Mouse (Mus musculus) MEL (cell line): ENCODE measurements around the gene Rab3c. TPM values are rescaled to one million over a fixed set of nuclear protein-coding genes. Genes with fewer than 3 reads are reported as not detected.

Source experiments
- DNase-seq: peaks from one replicate; pipeline ENCODE4 v3.0.0; 2011; ENCODE audit warnings: low read depth, low spot score
- H3K27ac ChIP-seq: 2 replicates; pipeline ENCODE4 v1.5.1; 2012; ENCODE audit warnings: low read depth, mild to moderate bottlenecking, control low read depth, low read length, moderate library complexity; ENCODE audit not compliant: control insufficient read depth
- H3K27me3 ChIP-seq, 2 experiments: fragments of 150-350 bp in 1 of 2; sonication (generic) in 1 of 2; 2 replicates each; pipeline ENCODE4 v1.6.1; 2012; ENCODE audit warnings: low read length in 2 of 2, mild to moderate bottlenecking in 2 of 2, improper control_type of control experiment in 1 of 2, moderate library complexity in 1 of 2; ENCODE audit not compliant: insufficient read depth in 2 of 2, control insufficient read depth in 1 of 2
- H3K36me3 ChIP-seq, 2 experiments: 2 replicates each; pipeline ENCODE4 v1.6.1; 2012 to 2014; ENCODE audit warnings: low read length in 2 of 2, improper control_type of control experiment in 1 of 2, inconsistent platforms in 1 of 2, mild to moderate bottlenecking in 1 of 2; ENCODE audit not compliant: insufficient read depth in 2 of 2, control insufficient read depth in 1 of 2
- H3K4me1 ChIP-seq, 2 experiments: fragments of 150-350 bp in 1 of 2; sonication (generic) in 1 of 2; 2 replicates each; pipeline ENCODE4 v1.6.1; 2012; ENCODE audit warnings: low read length in 2 of 2, improper control_type of control experiment in 1 of 2, mild to moderate bottlenecking in 1 of 2; ENCODE audit not compliant: insufficient read depth in 2 of 2, control insufficient read depth in 1 of 2
- H3K4me3 ChIP-seq, 2 experiments: fragments of 150-350 bp in 1 of 2; sonication (generic) in 1 of 2; 2 replicates each; pipeline ENCODE4 v1.5.1; 2012; ENCODE audit warnings: low read depth in 2 of 2, low read length in 2 of 2, mild to moderate bottlenecking in 2 of 2, moderate library complexity in 2 of 2, control low read depth in 1 of 2, improper control_type of control experiment in 1 of 2; ENCODE audit not compliant: control insufficient read depth in 1 of 2, insufficient read depth in 1 of 2
- H3K79me2 ChIP-seq: 2 replicates; pipeline ENCODE4 v1.6.1; 2012; ENCODE audit warnings: mild to moderate bottlenecking, low read length, moderate library complexity; ENCODE audit not compliant: control insufficient read depth, poor library complexity, insufficient read depth
- H3K9ac ChIP-seq: 2 replicates; pipeline ENCODE4 v1.6.1; 2012; ENCODE audit warnings: low read depth, mild to moderate bottlenecking, control low read depth, low read length, moderate library complexity; ENCODE audit not compliant: control insufficient read depth, poor library complexity, severe bottlenecking
- H3K9me3 ChIP-seq: fragments of 150-350 bp; sonication (generic); replicated peaks from 2 replicates; pipeline ENCODE4 v1.6.1; 2012; ENCODE audit warnings: mild to moderate bottlenecking, low read length, improper control_type of control experiment, moderate library complexity; ENCODE audit not compliant: insufficient read depth
- BHLHE40 ChIP-seq: IDR thresholded peaks from 2 replicates; pipeline ENCODE4 v1.6.1; 2012; ENCODE audit warnings: low read depth, mild to moderate bottlenecking, inconsistent platforms, low read length, improper control_type of control experiment, borderline replicate concordance
- CHD1 ChIP-seq: IDR thresholded peaks from 2 replicates; pipeline ENCODE4 v1.6.1; 2012; ENCODE audit warnings: low read depth, mild to moderate bottlenecking, inconsistent platforms, low read length, improper control_type of control experiment
- CTCF ChIP-seq, 3 experiments: IDR thresholded peaks in 2 of 3; conservative IDR thresholded peaks in 1 of 3; 2 replicates each; pipeline ENCODE4 v1.5.1; 2011 to 2012; ENCODE audit warnings: low read length in 3 of 3, low read depth in 2 of 3, mild to moderate bottlenecking in 2 of 3, improper control_type of control experiment in 1 of 3, inconsistent platforms in 1 of 3, mixed read lengths in 1 of 3, moderate library complexity in 1 of 3; ENCODE audit not compliant: control insufficient read depth in 1 of 3, insufficient read depth in 1 of 3, poor library complexity in 1 of 3, severe bottlenecking in 1 of 3
- E2F4 ChIP-seq: IDR thresholded peaks from 2 replicates; pipeline ENCODE4 v1.6.1; 2011; ENCODE audit warnings: low read depth, low read length, improper control_type of control experiment, borderline replicate concordance
- ETS1 ChIP-seq: IDR thresholded peaks from 2 replicates; pipeline ENCODE4 v1.6.1; 2012; ENCODE audit warnings: low read depth, mild to moderate bottlenecking, inconsistent platforms, low read length, improper control_type of control experiment, moderate library complexity
- GABPA ChIP-seq: IDR thresholded peaks from 2 replicates; pipeline ENCODE4 v1.6.1; 2012; ENCODE audit warnings: low read depth, mild to moderate bottlenecking, inconsistent platforms, low read length, improper control_type of control experiment, moderate library complexity
- GATA1 ChIP-seq: IDR thresholded peaks from 2 replicates; pipeline ENCODE4 v1.6.1; 2011; ENCODE audit warnings: low read depth, low read length, improper control_type of control experiment
- HCFC1 ChIP-seq: IDR thresholded peaks from 2 replicates; pipeline ENCODE4 v1.6.1; 2012; ENCODE audit warnings: low read depth, mild to moderate bottlenecking, inconsistent platforms, low read length, improper control_type of control experiment, moderate library complexity
- MXI1 ChIP-seq: IDR thresholded peaks from 2 replicates; pipeline ENCODE4 v1.6.1; 2011; ENCODE audit warnings: mild to moderate bottlenecking, low read depth, low read length, improper control_type of control experiment
- MYB ChIP-seq: IDR thresholded peaks from 2 replicates; pipeline ENCODE4 v1.6.1; 2011; ENCODE audit warnings: mild to moderate bottlenecking, low read depth, low read length, improper control_type of control experiment
- MYC ChIP-seq: IDR thresholded peaks from 2 replicates; pipeline ENCODE4 v1.6.1; 2011; ENCODE audit warnings: low read depth, mild to moderate bottlenecking, low read length, improper control_type of control experiment, moderate library complexity
- NELFE ChIP-seq: IDR thresholded peaks from 2 replicates; pipeline ENCODE4 v1.6.1; 2011; ENCODE audit warnings: low read depth, low read length, improper control_type of control experiment
- POLR2AphosphoS5 ChIP-seq: IDR thresholded peaks from 2 replicates; pipeline ENCODE4 v1.6.1; 2012; ENCODE audit warnings: low read depth, borderline replicate concordance, mild to moderate bottlenecking, inconsistent platforms, low read length, moderate library complexity, mixed read lengths
- RAD21 ChIP-seq: IDR thresholded peaks from 2 replicates; pipeline ENCODE4 v1.6.1; 2011; ENCODE audit warnings: mild to moderate bottlenecking, low read depth, low read length, improper control_type of control experiment
- RCOR1 ChIP-seq: IDR thresholded peaks from 2 replicates; pipeline ENCODE4 v1.6.1; 2012; ENCODE audit warnings: low read depth, mild to moderate bottlenecking, inconsistent platforms, low read length, improper control_type of control experiment
- SIN3A ChIP-seq: IDR thresholded peaks from 2 replicates; pipeline ENCODE4 v1.6.1; 2012; ENCODE audit warnings: low read length, improper control_type of control experiment, inconsistent platforms
- TAL1 ChIP-seq: IDR thresholded peaks from 2 replicates; pipeline ENCODE4 v1.6.1; 2012; ENCODE audit warnings: mild to moderate bottlenecking, inconsistent platforms, low read length, moderate library complexity, mixed read lengths
- USF1 ChIP-seq: IDR thresholded peaks from 2 replicates; pipeline ENCODE4 v1.6.1; 2014; ENCODE audit warnings: low read depth, mild to moderate bottlenecking, inconsistent platforms, low read length, improper control_type of control experiment, moderate library complexity
- ZC3H11A ChIP-seq: IDR thresholded peaks from 2 replicates; pipeline ENCODE4 v1.6.1; 2012; ENCODE audit warnings: low read depth, mild to moderate bottlenecking, inconsistent platforms, low read length, improper control_type of control experiment
- polyA plus RNA-seq, 2 experiments: library from polyadenylated mRNA; stranded (reverse) in 1 of 2; unstranded in 1 of 2; fragments of >175 nt in 1 of 2; fragments of >200 nt in 1 of 2; gene quantifications; 2 replicates each; pipeline versions ENCODE4 v1.2.1 to v1.2.4; 2012; ENCODE audit warnings: low replicate concordance in 2 of 2, low read depth in 1 of 2; ENCODE audit not compliant: insufficient read length in 2 of 2, insufficient read depth in 1 of 2, missing spikeins in 1 of 2
- total RNA-seq: library from RNA; depleted of rRNA; stranded (reverse); fragments of 300-350 nt; gene quantifications from 2 replicates; pipeline ENCODE4 v1.2.3, GENCODE M21; 2012

Gene Rab3c
- total and polyA plus RNA-seq, 3 experiments: not detected

GRCm38 (mm10) chr13:110218497-110218896 lies 62.3 kb downstream of the Rab3c start:
- H3K36me3 ChIP-seq: no peaks in the 10 kb centered on the region
- H3K4me1 ChIP-seq: no peaks in the 10 kb centered on the region
- TF ChIP-seq CHD1 (no peak), ZC3H11A (no peak), POLR2AphosphoS5 (no peak), SIN3A (no peak), HCFC1 (no peak), E2F4 (no peak), GABPA (no peak), TAL1 (no peak), GATA1 (no peak), MYC (no peak), RAD21 (no peak), ETS1 (no peak), MYB (no peak), USF1 (no peak)
- no peaks in the 10 kb centered on the region for H3K79me2 ChIP-seq
- H3K9ac ChIP-seq: no peak overlapping the region
- no peaks in the 10 kb centered on the region for H3K9me3 ChIP-seq
- DNase-seq: no peak
- no peaks in the 10 kb centered on the region for H3K27me3 ChIP-seq
- no peak overlapping the region for H3K27ac ChIP-seq
- H3K4me3 ChIP-seq: no peak overlapping the region

GRCm38 (mm10) chr13:110211526-110212075 lies 69.2 kb downstream of the Rab3c start:
- Histone ChIP-seq H3K27me3 (no peaks in the 10 kb centered on the region), H3K79me2 (no peaks in the 10 kb centered on the region)

More at GRCm38 (mm10) chr13:110211526-110212075, 69.2 kb downstream of the Rab3c start:
- H3K9me3 ChIP-seq: no peaks in the 10 kb centered on the region
- no peak overlapping the region for H3K9ac ChIP-seq
- no peak overlapping the region for H3K4me3 ChIP-seq
- H3K27ac ChIP-seq: no peak overlapping the region
- H3K4me1 ChIP-seq: no peaks in the 10 kb centered on the region
- no peak for DNase-seq
- TF ChIP-seq MYC: no peak
- no peak for TF ChIP-seq NELFE
- no peak for TF ChIP-seq BHLHE40
- TF ChIP-seq MXI1: no peak
- TF ChIP-seq MYB: no peak
- no peak for TF ChIP-seq CTCF (IDR thresholded peaks at IDR 0.05 in 2 of 3, conservative IDR thresholded peaks at IDR 0.05 in 1 of 3; ENCODE audit: control insufficient read depth in 1 of 3, insufficient read depth in 1 of 3, low read depth in 2 of 3, low read length in 3 of 3, poor library complexity in 1 of 3, severe bottlenecking in 1 of 3)
- no peak for TF ChIP-seq ETS1
- TF ChIP-seq RCOR1: no peak
- TF ChIP-seq RAD21: no peak
- H3K36me3 ChIP-seq: no peaks in the 10 kb centered on the region
